In the genomic region with DNA sequence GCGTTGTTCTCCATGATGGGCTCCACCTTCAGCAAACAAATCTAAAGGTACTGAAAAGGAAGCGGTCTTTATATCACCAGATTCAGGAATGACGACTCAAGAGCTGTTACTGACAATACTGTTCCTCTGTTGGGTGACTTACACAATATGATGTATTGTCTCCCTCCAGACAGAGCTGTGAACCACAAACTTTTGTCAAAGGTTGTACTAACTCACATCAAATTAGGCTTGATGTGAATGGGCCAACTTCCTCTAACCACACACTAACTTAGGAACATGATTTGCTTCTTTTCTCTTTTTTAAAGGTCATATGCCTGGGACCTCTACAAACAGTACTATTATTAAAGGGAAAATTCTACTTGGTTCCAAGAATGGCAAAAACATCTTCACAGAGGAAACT, we compare ENCODE assay signal across 20 mouse cellular contexts. TPM values are rescaled to one million over a fixed set of nuclear protein-coding genes. Genes with fewer than 3 reads are reported as not detected.
DNase-seq lines count a peak whose midpoint lies in the region; ATAC-seq and TF ChIP-seq lines count a peak whose summit lies in the region.
"Had no signal": no experiment of that assay in that cellular context is flagged by ENCODE, and none has a peak within 500 bp of the region (broad histone marks: within the 10 kb centered on the region; RNA-seq: fewer than 3 reads in every experiment).

No protein-coding gene starts in this region.

- H3K9me3 ChIP-seq in kidney, embryonic 16.5 days (ENCODE audit: low read length): no peaks in the 10 kb centered on the region
- H3K9me3 ChIP-seq: embryonic facial prominence, embryonic 12.5 days; forebrain, embryonic 13.5 days; G1E; heart, embryonic 10.5 days; hindbrain, embryonic 10.5 days had no signal

- DNase-seq in gastrocnemius, adult 2 months: no peak
- DNase-seq in gastrocnemius, adult 8-10 months (ENCODE audit: low spot score in 2 of 2): no peak
- DNase-seq in 416B (ENCODE audit: low read depth): peak; percentile 10
- DNase-seq in Muller cell, postnatal 12 days (ENCODE audit: inconsistent ontology term): peak; percentile 11
- DNase-seq in thymus, postnatal 14 days: no peak
- DNase-seq: adrenal gland, postnatal 14 days; cerebellum, adult 9-10 months; forebrain, postnatal 0 days; gastrocnemius, postnatal 10 days; heart, adult 18-20 months; heart, postnatal 14 days had no signal

- H3K4me2 ChIP-seq in kidney, embryonic 16.5 days (replicated peaks; ENCODE audit: low read depth, low read length): no peak overlapping the region
- H3K4me2 ChIP-seq: embryonic facial prominence, embryonic 12.5 days; forebrain, embryonic 13.5 days; hindbrain, embryonic 14.5 days had no signal

- H3K9ac ChIP-seq in kidney, embryonic 16.5 days (replicated peaks; ENCODE audit: low read length): no peak overlapping the region
- H3K9ac ChIP-seq: embryonic facial prominence, embryonic 12.5 days; forebrain, embryonic 13.5 days; forebrain, postnatal 0 days; hindbrain, embryonic 14.5 days had no signal

- no peak overlapping the region for H3K4me3 ChIP-seq in gastrocnemius, adult 2 months
- H3K4me3 ChIP-seq in kidney, embryonic 16.5 days (ENCODE audit: low read length): no peak overlapping the region
- H3K4me3 ChIP-seq: embryonic facial prominence, embryonic 12.5 days; forebrain, embryonic 13.5 days; heart, embryonic 10.5 days; hindbrain, embryonic 10.5 days had no signal

- intact Hi-C loops in gastrocnemius, adult 2 months (cut with DNase I): no loop called here

- peak; percentile 63 for ATAC-seq in inflammation-experienced regulatory T-cells, adult 6 months
- ATAC-seq in erythroid progenitor cell, adult 5-6 weeks (replicated peaks; ENCODE audit: low FRiP score, poor library complexity, severe bottlenecking): no peak
- ATAC-seq in kidney, embryonic 16.5 days (ENCODE audit: low FRiP score, low TSS enrichment): no peak
- ATAC-seq: forebrain, embryonic 13.5 days; forebrain, postnatal 0 days had no signal

- no peak for TF ChIP-seq CTCF in gastrocnemius, adult 2 months (IDR thresholded peaks at IDR 0.05)

- WGBS in kidney, embryonic 16.5 days: 74% methylated on average over 3 of the region's 3 CpGs

- no peaks in the 10 kb centered on the region for H3K4me1 ChIP-seq in kidney, embryonic 16.5 days (ENCODE audit: insufficient read depth, low read length)
- H3K4me1 ChIP-seq: embryonic facial prominence, embryonic 12.5 days; forebrain, embryonic 13.5 days; hindbrain, embryonic 10.5 days had no signal

- H3K36me3 ChIP-seq in kidney, embryonic 16.5 days (ENCODE audit: insufficient read depth, low read length): no peaks in the 10 kb centered on the region
- H3K36me3 ChIP-seq: embryonic facial prominence, embryonic 12.5 days; heart, embryonic 10.5 days; hindbrain, embryonic 10.5 days had no signal

- no peaks in the 10 kb centered on the region for H3K27me3 ChIP-seq in kidney, embryonic 16.5 days (ENCODE audit: insufficient read depth, low read length)
- H3K27me3 ChIP-seq: embryonic facial prominence, embryonic 12.5 days; forebrain, embryonic 13.5 days had no signal

- 0 out of 2 replicates have a peak overlapping the region, but pooled peaks have one; percentile 12 for H3K27ac ChIP-seq in gastrocnemius, adult 2 months
- no peak overlapping the region for H3K27ac ChIP-seq in kidney, embryonic 16.5 days (ENCODE audit: low read length)
- H3K27ac ChIP-seq: embryonic facial prominence, embryonic 12.5 days; forebrain, embryonic 13.5 days; heart, embryonic 10.5 days; hindbrain, embryonic 10.5 days; hindbrain, embryonic 14.5 days had no signal

RNA-seq across cellular contexts. Expression of gene Srek1ip1, which starts 29.1 kb away (rescaled TPM):
- 10 to 100 TPM; 10.2 to 16.0 TPM for total RNA-seq in gastrocnemius, adult 2 months (2021)
- 10 to 100 TPM; 10.2 to 14.5 (median 12.0) TPM for total RNA-seq in gastrocnemius, adult 8-10 months (2022)
- 10 to 100 TPM; 10.8 to 17.0 (median 14.7) TPM for polyA plus RNA-seq in inflammation-experienced regulatory T-cells, adult 6 months (2017; shearing (Covaris generic))
- 11.9 and 30.2 TPM in 2 replicates for total RNA-seq in erythroid progenitor cell, adult 5-6 weeks (2015; ENCODE audit: low replicate concordance)
- 6.3 and 12.2 TPM in 2 replicates for total RNA-seq in erythroid progenitor cell, adult 5-6 weeks (2017; ENCODE audit: low replicate concordance)
- polyA plus RNA-seq in kidney, embryonic 16.5 days (2015; fragmentation: Nextera tagmentation; extraction: Ambion mirVana): 23.7 and 26.5 TPM in 2 replicates

RNA-seq across cellular contexts. Expression of gene Cwc27, which starts 53.7 kb away (rescaled TPM):
- total RNA-seq in gastrocnemius, adult 2 months (2021): 10 to 100 TPM; 11.0 to 12.1 TPM
- total RNA-seq in gastrocnemius, adult 8-10 months (2022): 10 to 100 TPM in 2 of 4 experiments, 1 to 10 TPM in 2; 9.6 to 12.7 (median 9.9) TPM
- polyA plus RNA-seq in inflammation-experienced regulatory T-cells, adult 6 months (2017; shearing (Covaris generic)): 10 to 100 TPM; 28.6 to 47.5 (median 29.6) TPM
- total RNA-seq in erythroid progenitor cell, adult 5-6 weeks (2015; ENCODE audit: low replicate concordance): 20.5 and 23.9 TPM in 2 replicates
- total RNA-seq in erythroid progenitor cell, adult 5-6 weeks (2017; ENCODE audit: low replicate concordance): 13.1 and 15.3 TPM in 2 replicates
- polyA plus RNA-seq in kidney, embryonic 16.5 days (2015; fragmentation: Nextera tagmentation; extraction: Ambion mirVana): 30.8 and 32.4 TPM in 2 replicates

Comparison
In these comparisons a context has a peak if more than half of its experiments do, and no peak if none do; other contexts are left out.
1. DNase-seq: peak in 416B (single experiment) and Muller cell, postnatal 12 days (single experiment); none in gastrocnemius, adult 2 months (single experiment), gastrocnemius, adult 8-10 months (0 of 2) and thymus, postnatal 14 days (single experiment).